12 mouse cellular contexts compared by ENCODE assay signal in the genomic region with DNA sequence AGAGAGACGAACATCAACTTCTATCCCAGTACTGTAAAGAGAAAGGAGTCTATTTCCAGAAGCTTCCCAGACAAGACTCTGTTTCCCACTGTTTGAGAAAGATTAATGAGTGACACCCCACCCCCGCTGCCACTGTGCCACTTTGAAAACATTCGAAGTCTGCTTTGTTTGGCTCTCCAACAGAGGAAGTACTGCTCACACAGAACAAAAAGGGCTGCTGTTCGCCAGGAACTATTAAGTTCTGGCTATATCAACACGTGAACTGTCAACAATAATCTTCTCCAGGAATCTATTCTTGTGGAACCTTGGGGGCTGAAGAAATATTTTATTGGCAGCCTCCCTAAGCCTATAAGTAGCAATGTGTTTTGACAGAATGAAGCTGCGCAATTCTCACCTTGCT.
A peak's percentile ranks its signal among the peaks of the same experiment; 100 is the strongest.
DNase-seq lines count a peak whose midpoint lies in the region; ATAC-seq and TF ChIP-seq lines count a peak whose summit lies in the region.
"Had no signal": no experiment of that assay in that cellular context is flagged by ENCODE, and none has a peak within 500 bp of the region (broad histone marks: within the 10 kb centered on the region; RNA-seq: fewer than 3 reads in every experiment).

No protein-coding gene starts in this region.

- H3K36me3 ChIP-seq in kidney, embryonic 16.5 days (ENCODE audit: insufficient read depth, low read length), result no peaks in the 10 kb centered on the region
- H3K36me3 ChIP-seq: heart, embryonic 15.5 days; intestine, embryonic 15.5 days; limb, embryonic 13.5 days had no signal

- WGBS in kidney, embryonic 16.5 days, result 18% methylated on average over 6 of the region's 6 CpGs

- ATAC-seq in kidney, embryonic 16.5 days (ENCODE audit: low FRiP score, low TSS enrichment), result peak; percentile 67; the same call in 1 of the 2 replicates
- ATAC-seq: intestine, embryonic 15.5 days had no signal

- H3K9ac ChIP-seq in kidney, embryonic 16.5 days (replicated peaks; ENCODE audit: low read length), result no peak overlapping the region
- H3K9ac ChIP-seq: heart, embryonic 15.5 days; intestine, embryonic 15.5 days; limb, embryonic 13.5 days had no signal

- DNase-seq in adrenal gland, postnatal 14 days, result peak; percentile 7
- no peak for DNase-seq in adrenal gland, postnatal 4 days (ENCODE audit: low spot score in 2 of 2)
- DNase-seq in kidney, adult 9 months, result no peak
- DNase-seq in Muller cell, postnatal 12 days (ENCODE audit: inconsistent ontology term), result peak; percentile 64
- DNase-seq in fat pad, adult 2 months (ENCODE audit: extremely low read depth, low read depth, low spot score), result peak; percentile 86
- DNase-seq in thymus, postnatal 0 days (ENCODE audit: low spot score), result no peak
- no peak for DNase-seq in layer of hippocampus, adult 2 months (ENCODE audit: low spot score in 2 of 2)
- DNase-seq: thymus, adult 2 months had no signal

- no peaks in the 10 kb centered on the region for H3K27me3 ChIP-seq in kidney, embryonic 16.5 days (ENCODE audit: insufficient read depth, low read length)
- H3K27me3 ChIP-seq: heart, embryonic 15.5 days; intestine, embryonic 15.5 days; limb, embryonic 13.5 days had no signal

- no peak for TF ChIP-seq CTCF in layer of hippocampus, adult 2 months (conservative IDR thresholded peaks at IDR 0.05)

- peak overlapping the region; percentile 18; the same call in 1 of the 2 replicates for H3K27ac ChIP-seq in kidney, embryonic 16.5 days (ENCODE audit: low read length)
- H3K27ac ChIP-seq in layer of hippocampus, adult 2 months, result no peak overlapping the region
- H3K27ac ChIP-seq: heart, embryonic 15.5 days; intestine, embryonic 15.5 days; limb, embryonic 13.5 days had no signal

- H3K9me3 ChIP-seq in kidney, embryonic 16.5 days (ENCODE audit: low read length), result no peaks in the 10 kb centered on the region
- H3K9me3 ChIP-seq: heart, embryonic 15.5 days; intestine, embryonic 15.5 days; limb, embryonic 13.5 days had no signal

- no peak overlapping the region for H3K4me2 ChIP-seq in kidney, embryonic 16.5 days (replicated peaks; ENCODE audit: low read depth, low read length)
- H3K4me2 ChIP-seq: heart, embryonic 15.5 days; intestine, embryonic 15.5 days; limb, embryonic 13.5 days had no signal

- no peak overlapping the region for H3K4me3 ChIP-seq in kidney, embryonic 16.5 days (ENCODE audit: low read length)
- H3K4me3 ChIP-seq in layer of hippocampus, adult 2 months, result no peak overlapping the region
- H3K4me3 ChIP-seq: heart, embryonic 15.5 days; intestine, embryonic 15.5 days; limb, embryonic 13.5 days had no signal

- peaks cover 12% of the 10 kb centered on the region for H3K4me1 ChIP-seq in kidney, embryonic 16.5 days (ENCODE audit: insufficient read depth, low read length)
- H3K4me1 ChIP-seq: heart, embryonic 15.5 days; intestine, embryonic 15.5 days; limb, embryonic 13.5 days had no signal

Comparison
In these comparisons a context has a peak if more than half of its experiments do, and no peak if none do; other contexts are left out.
1. DNase-seq: peak in adrenal gland, postnatal 14 days (single experiment), Muller cell, postnatal 12 days (single experiment) and fat pad, adult 2 months (single experiment); none in adrenal gland, postnatal 4 days (0 of 2), kidney, adult 9 months (single experiment), thymus, postnatal 0 days (single experiment) and layer of hippocampus, adult 2 months (0 of 2).